Mouse (Mus musculus) olfactory bulb, adult 2 months (tissue): ENCODE data around the gene Tnfsf11. TPM values are rescaled to one million over a fixed set of nuclear protein-coding genes. Genes with fewer than 3 reads are reported as not detected.
A peak's percentile ranks its signal among the peaks of the same experiment; 100 is the strongest.

Experiments
- H3K27ac ChIP-seq: fragments of 200-500 bp; 2 replicates; pipeline ENCODE4 v1.5.1; 2012; ENCODE audit warnings: low read depth, low read length; ENCODE audit not compliant: insufficient read depth
- H3K4me1 ChIP-seq: fragments of 200-500 bp; 2 replicates; pipeline ENCODE4 v1.6.1; 2012; ENCODE audit warnings: low read length; ENCODE audit not compliant: control insufficient read depth, insufficient read depth
- H3K4me3 ChIP-seq: fragments of 200-500 bp; 2 replicates; pipeline ENCODE4 v1.5.1; 2012; ENCODE audit warnings: mild to moderate bottlenecking, low read depth, low read length, moderate library complexity; ENCODE audit not compliant: insufficient read depth
- CTCF ChIP-seq: fragments of 200-500 bp; IDR thresholded peaks from 2 replicates; pipeline ENCODE4 v1.5.1; 2012; ENCODE audit warnings: low read depth, mild to moderate bottlenecking, low read length, moderate library complexity; ENCODE audit not compliant: insufficient read depth
- POLR2A ChIP-seq: fragments of 200-500 bp; IDR thresholded peaks from 2 replicates; pipeline ENCODE4 v1.6.1; 2012; ENCODE audit warnings: mild to moderate bottlenecking, low read depth, low read length, moderate library complexity; ENCODE audit not compliant: insufficient read depth
- WGBS: fragments of 180-500 bp; shearing (Covaris S2); methylation state at CpG from one replicate; pipeline ENCODE4 v1.1.7; 2018; 5-methylcytosine and 5-hydroxymethylcytosine counted together
- polyA plus RNA-seq: library from polyadenylated mRNA; stranded (reverse); fragments of >200 nt; gene quantifications from 2 replicates; pipeline ENCODE4 v1.2.4, GENCODE M21; 2012; ENCODE audit warnings: low replicate concordance; ENCODE audit not compliant: missing spikeins, insufficient read depth, insufficient read length

The Tnfsf11 gene
- polyA plus RNA-seq, 1 experiment, result not detected

DNA sequence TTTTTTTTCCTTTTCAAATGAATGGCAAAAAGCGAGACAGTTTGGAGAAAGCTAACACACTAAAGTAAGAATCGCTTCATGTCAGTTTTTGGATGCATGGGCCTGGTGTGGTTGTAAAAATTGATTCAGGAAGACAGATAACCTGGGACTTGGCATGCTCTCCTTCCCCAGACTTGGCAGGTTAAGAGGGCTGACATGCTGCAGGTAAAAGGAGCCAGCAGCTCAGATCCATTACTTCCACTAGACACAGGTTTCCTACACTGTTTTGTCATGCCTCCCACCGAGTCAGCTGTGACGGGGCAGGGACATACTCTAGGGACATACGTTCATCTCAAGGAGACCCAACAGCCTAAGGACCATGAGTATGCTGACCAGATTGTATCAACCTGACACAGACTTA, 33.0 kb downstream of the Tnfsf11 start:
- 88% methylated on average over 5 of the region's 5 CpGs for WGBS
- TF ChIP-seq CTCF (no peak), POLR2A (no peak)
- Histone ChIP-seq H3K27ac (no peak overlapping the region), H3K4me3 (no peak overlapping the region), H3K4me1 (peaks cover 21% of the 10 kb centered on the region)

DNA sequence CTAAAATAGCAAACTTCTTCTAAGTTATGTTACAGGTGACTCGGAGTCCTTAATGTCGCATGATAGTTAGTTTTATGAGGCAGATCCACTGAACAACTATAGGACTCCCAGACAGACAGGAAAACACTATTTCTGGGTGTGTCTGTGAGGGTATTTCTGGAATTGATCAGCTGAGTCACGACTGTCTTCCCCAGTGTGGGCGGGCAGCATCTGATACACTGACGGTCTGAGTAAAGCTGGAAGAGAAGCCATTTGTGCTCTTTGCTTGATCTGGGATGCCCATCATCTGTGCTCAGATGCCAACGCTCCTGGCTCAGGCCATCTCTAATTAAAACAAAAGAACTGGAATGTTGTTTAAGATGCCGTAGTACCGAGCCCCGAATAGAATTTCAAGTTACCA, 33.7 kb downstream of the Tnfsf11 start:
- peak overlapping the region; percentile 24; the same call in 1 of the 2 replicates for H3K27ac ChIP-seq
- no peak overlapping the region for H3K4me3 ChIP-seq
- H3K4me1 ChIP-seq, result peaks cover 21% of the 10 kb centered on the region
- TF ChIP-seq POLR2A, result no peak
- TF ChIP-seq CTCF, result no peak
- 41% methylated on average over 9 of the region's 9 CpGs for WGBS

- Histone ChIP-seq H3K4me1 (peaks cover 21% of the 10 kb centered on the region), H3K4me3 (no peak overlapping the region), H3K27ac (no peak overlapping the region)
- TF ChIP-seq CTCF (peak; percentile 43), POLR2A (no peak)
- WGBS, result 84% methylated on average over 7 of the region's 7 CpGs
Measured at GRCm38 (mm10) chr14:78273571-78273970, 34.3 kb downstream of the Tnfsf11 start.

- TF ChIP-seq CTCF (no peak), POLR2A (no peak)
- 89% methylated on average over 6 of the region's 6 CpGs for WGBS
Measured at GRCm38 (mm10) chr14:78264876-78265275, 43.0 kb downstream of the Tnfsf11 start.

GRCm38 (mm10) chr14:78262596-78262995, 45.2 kb downstream of the Tnfsf11 start:
- H3K27ac ChIP-seq, result no peak overlapping the region
- H3K4me3 ChIP-seq, result no peak overlapping the region
- no peak for TF ChIP-seq POLR2A
- TF ChIP-seq CTCF, result no peak
- H3K4me1 ChIP-seq, result no peaks in the 10 kb centered on the region
- 91% methylated on average over 7 of the region's 7 CpGs for WGBS

More at GRCm38 (mm10) chr14:78264876-78265275, 43.0 kb downstream of the Tnfsf11 start:
- H3K27ac ChIP-seq, result no peak overlapping the region
- H3K4me3 ChIP-seq, result no peak overlapping the region
- H3K4me1 ChIP-seq, result no peaks in the 10 kb centered on the region

- WGBS, result 60% methylated on average over 7 of the region's 7 CpGs
- Histone ChIP-seq H3K4me1 (no peaks in the 10 kb centered on the region), H3K4me3 (no peak overlapping the region), H3K27ac (no peak overlapping the region)
- TF ChIP-seq CTCF (no peak), POLR2A (no peak)
Measured at GRCm38 (mm10) chr14:78261246-78261645, 46.6 kb downstream of the Tnfsf11 start.

GRCm38 (mm10) chr14:78254017-78254416, 53.8 kb downstream of the Tnfsf11 start:
- H3K4me1 ChIP-seq, result no peaks in the 10 kb centered on the region
- H3K27ac ChIP-seq, result no peak overlapping the region
- TF ChIP-seq POLR2A (no peak), CTCF (no peak)
- WGBS, result 86% methylated on average over 7 of the region's 7 CpGs
- H3K4me3 ChIP-seq, result no peak overlapping the region

DNA sequence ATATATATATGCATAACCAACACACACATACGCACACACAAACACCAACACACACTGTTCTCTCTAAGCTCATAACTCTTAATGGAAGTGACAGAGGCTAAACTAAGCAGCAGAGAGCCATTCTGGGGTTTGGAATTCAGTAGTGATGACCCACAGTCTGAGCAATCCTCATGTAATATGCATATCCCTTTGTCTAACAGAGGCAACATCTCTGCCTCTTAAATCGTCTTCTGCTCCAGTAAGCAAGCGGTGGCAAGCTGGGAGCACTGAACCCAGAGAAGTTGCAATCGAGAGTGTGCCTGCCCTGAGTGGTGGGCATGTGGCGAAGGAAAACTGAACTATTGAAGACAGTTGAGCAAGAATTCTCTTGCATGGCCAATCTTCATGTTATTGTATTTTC, 61.2 kb downstream of the Tnfsf11 start:
- H3K4me1 ChIP-seq, result peaks cover 5% of the 10 kb centered on the region; the same call in 1 of the 2 replicates
- H3K4me3 ChIP-seq, result no peak overlapping the region
- no peak overlapping the region for H3K27ac ChIP-seq
- TF ChIP-seq POLR2A (no peak), CTCF (no peak)
- WGBS, result 78% methylated on average over 5 of the region's 5 CpGs

DNA sequence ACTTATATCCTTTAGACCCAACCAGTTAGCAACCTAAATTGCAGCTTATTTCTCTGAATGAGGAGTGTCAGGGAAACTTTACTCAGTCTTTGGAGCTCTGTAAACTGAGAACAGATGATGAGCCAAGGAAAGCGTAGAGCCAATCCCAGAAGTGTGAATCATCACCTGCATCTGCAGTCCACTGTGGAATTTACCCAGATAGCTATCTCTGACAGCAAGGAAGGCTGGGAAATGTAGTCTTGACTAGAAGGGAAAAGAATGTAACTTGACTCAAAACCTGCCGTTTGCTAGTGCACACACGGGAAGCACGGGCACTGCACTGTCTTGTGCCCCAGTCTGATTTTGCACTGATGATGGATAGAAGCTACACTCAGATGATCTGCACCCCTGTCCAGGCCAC, 63.0 kb downstream of the Tnfsf11 start:
- Histone ChIP-seq H3K27ac (no peak overlapping the region), H3K4me1 (peaks cover 5% of the 10 kb centered on the region; the same call in 1 of the 2 replicates), H3K4me3 (no peak overlapping the region)
- WGBS, result 47% methylated on average over 4 of the region's 4 CpGs
- TF ChIP-seq CTCF (no peak), POLR2A (no peak)

- Histone ChIP-seq H3K27ac (no peak overlapping the region), H3K4me3 (no peak overlapping the region), H3K4me1 (no peaks in the 10 kb centered on the region)
- TF ChIP-seq CTCF (no peak), POLR2A (no peak)
- 93% methylated on average over 6 of the region's 6 CpGs for WGBS
Measured at GRCm38 (mm10) chr14:78239346-78239745, 68.5 kb downstream of the Tnfsf11 start.
